Mouse (Mus musculus) kidney, adult 8-10 months (tissue): ENCODE results near the gene Cd82.

Source experiments
- DNase-seq, 2 experiments: peaks; one replicate each; pipeline ENCODE4 v3.0.0; 2022

The Cd82 gene

DNA sequence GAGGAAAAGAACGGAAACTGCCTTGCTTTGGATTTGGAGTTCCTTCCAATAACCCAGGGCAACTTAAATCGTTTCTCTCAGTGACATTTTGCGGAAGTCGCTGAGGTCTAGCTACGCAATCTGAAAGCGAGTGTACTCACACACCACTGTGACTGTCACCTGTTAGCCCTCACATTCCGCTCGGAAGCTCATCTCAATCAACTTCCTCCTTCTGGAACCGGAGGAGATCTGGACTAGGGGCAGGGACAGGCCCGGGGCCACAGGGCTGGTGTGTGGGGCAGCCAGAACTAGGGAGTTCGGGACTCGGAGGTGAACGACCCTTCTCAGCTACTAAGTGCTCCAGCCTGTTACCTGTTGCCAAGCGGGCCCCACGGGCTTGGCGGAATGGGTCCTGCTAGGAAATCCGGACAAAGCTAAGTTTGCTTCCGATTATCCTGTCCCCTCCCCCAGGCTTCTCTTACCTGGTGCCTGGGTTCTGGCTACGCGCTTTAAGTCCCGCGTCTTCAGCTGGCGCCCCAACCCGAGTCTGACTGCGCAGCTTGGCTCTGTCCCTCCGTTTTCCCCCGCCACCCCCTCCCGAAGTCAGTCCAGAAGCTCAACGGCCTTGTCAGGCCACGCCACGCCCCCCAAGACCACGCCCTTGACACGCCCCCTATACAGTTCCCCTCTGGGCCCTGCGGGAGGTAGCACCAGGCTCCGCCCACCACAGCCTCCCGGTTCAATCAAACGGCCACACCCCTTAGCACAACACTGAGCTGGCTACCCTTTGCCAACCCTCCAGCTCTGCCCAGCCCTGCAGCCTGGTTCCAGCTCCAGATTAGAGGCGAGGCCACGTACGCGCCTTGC lies 848 bp downstream of the Cd82 start:
- DNase-seq = peak; percentile 99

DNA sequence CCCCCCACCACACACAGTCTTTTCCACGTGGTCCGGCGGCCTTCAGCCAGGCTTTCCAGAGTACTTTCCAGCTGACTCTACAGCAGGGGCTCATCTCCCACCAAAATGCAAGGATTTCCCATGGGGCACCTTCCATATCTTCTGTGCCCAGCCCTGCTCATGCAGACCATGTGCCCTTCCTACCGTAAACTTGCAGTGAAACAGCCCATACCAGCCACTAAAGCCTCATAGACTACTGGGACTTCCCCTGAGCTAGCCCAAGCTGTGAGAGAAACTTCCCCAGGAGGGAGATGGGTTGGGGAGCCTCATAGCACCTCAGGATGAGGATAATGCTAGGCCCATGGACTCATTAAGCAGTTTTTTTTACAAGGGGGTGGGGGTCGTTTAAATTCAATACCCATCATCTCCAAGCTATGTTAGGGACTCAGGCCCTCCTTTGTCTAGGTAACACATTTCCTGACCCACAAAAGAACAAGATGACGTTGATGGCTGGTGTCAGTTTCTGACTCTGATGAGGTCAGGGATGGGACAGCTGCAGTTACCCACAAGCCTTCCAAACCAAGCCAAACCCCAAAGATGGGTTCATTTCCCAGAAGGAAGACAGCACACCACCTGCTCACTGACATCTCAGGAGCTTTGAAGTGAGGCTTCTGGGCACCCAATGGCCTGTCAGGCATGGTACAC lies 2.0 kb downstream of the Cd82 start:
- DNase-seq = no peak

DNA sequence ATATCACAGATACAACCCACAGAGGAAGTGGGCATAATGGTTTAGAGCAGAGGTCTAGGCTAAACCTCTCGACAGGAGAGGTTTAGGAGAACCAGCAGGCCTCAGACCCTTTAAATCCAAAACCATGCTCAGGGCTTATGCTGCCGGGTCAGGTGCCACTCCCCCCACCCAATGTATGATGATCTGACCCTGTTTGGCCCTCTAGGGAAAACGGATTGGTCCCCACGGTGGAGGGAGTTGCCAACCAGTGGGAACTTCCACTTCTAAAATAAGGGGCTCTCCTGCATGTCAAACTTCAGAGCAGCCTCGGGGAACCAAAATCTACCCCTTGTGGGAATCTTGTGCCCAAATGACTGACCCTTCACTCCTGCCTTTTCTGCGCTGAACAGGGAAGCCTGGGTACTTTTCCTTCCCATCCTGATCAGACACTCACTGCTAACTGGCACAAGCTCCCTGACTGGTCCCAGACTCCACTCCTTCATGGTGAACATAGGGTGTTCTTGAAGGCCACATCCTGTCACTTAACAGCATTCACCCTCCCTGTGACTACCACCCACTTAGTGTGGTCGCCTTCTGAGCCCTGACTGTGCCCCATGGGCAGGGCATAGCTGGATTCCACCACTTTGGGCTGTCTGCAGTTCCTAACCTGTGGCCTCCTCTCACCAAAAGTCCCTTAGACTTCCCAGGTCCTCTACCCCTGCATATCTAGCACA lies 3.6 kb downstream of the Cd82 start:
- no peak for DNase-seq

DNA sequence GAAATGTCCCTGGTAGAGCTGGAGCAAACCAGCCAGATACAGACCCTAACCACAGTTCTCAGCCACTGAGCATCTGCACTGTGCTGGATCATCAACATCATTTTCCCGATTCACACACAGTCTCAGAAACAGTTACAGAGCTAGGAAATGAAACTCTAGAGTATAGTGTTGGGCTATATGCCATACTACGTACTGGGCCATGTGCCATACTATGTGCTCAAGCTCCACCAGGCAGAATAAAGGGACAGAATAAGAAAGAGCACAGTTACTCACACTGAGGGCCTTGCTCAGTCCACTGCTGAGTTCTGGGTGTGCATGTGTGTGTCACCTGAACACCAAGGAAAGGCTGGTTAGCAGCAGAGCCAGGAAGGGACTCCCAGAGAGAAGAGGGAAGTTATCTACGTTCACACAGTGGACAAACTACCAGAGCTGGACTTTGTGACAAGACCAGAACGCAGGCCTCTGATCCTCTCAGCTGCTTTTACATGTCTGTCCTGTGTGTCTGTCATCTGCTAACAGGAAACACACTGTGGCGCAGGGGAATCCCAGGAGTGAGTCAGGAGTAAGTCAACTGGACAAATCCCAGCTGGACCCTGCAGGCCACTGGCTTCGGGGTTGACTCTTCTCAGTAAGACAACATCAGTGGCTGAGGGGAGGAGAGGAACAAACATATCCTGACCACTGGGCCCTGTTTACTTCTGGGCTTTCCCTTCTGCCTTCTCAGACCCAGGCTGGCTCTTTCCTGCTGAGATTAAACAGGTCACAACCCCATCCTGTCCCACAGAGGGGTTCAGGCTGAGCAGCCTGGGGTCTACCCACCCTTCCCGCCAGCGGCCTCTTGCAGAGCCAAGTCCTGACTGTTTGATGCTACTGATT lies 4.4 kb downstream of the Cd82 start:
- peak in 1 of 2 experiments; percentile 35 for DNase-seq

DNA sequence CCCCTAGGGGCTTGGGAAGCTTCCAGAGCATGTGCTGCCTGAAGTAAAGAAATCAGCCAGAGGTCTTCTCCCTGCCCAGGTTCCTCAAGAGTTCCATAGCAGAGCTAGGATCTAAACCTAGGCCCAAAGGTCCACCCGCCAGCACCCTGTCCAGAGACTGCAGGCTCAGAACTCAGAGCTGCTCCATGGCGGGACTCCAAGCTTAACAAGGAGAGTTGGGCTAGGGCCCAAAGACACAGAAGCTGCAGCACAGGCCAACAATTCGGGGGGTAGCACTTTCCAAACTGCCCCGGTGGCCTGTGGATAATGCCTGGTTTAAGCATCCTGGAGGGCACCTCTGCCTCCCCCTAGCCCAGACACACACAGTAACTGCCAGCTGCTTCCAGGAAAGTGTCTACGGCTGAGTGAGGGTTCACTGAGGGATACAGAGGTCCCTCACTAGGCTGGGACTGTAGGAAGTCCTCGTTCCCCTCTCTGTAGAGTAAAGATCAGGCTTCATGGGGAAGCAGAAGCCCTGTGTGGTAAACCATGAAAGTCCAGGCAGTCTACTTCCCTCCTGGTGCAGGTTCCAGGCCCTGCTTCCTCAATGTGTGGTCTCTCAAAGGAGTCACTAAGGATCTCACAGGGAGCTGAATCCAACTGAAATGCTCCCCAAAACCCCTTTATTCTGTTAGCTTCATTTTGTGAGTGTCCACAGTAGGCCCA lies 5.4 kb downstream of the Cd82 start:
- peak in 1 of 2 experiments; percentile 40 for DNase-seq

DNA sequence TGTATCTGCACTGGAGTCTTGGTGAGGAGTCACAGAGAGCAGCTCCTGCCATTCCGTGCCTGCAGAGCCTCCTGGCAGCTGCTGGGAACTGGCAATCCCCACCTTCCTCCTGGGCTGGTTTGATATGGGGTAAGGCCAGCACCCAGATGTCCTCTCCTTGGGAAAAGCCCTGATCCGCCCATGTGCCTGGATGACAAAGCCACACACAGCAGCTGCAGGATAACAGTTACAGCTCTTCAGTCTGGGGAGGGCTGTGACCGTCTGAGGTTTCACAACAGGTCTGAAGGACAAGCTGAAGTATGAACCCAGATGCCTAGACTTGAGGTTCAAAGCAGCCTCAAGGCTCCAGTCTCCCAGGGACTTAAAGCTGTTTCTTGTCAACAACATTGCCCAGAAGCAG lies 6.8 kb downstream of the Cd82 start:
- DNase-seq = no peak

DNA sequence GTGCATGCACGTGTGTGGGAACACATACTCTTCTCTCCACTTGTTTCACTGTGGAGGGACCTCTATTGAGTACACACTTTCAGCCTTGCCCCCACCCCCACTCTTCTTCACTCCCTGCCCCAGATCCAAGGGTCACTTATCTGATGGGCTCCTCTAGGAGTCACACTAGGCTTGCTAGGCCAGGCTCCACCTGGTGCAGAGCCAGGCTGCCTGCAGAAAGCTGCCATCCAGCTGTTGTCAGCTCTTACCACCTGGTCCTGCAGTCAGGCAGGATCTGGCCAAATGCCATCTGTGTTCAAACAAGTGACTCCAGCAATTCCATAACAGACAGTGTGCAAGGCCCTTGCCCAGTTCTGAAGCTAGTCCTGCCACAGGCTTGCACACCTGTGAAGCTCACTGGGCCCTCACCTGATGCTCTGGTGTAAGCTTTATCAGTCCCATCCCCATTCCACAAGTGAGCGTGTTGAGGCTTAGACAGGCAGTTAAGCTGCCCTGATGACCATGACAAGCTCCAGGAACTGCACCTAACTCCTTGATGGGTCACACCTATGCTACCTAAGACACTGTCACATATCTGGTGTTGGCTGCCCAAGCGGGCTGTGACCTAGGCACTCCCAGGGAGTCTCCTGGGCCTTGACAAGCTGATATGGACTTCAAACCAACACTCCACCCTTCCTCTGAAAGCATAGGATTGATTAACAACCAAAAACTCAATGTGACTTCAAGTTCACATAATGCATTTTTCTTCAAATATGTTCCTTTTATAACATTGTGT lies 7.9 kb downstream of the Cd82 start:
- peak; percentile 80 to 86 for DNase-seq

DNA sequence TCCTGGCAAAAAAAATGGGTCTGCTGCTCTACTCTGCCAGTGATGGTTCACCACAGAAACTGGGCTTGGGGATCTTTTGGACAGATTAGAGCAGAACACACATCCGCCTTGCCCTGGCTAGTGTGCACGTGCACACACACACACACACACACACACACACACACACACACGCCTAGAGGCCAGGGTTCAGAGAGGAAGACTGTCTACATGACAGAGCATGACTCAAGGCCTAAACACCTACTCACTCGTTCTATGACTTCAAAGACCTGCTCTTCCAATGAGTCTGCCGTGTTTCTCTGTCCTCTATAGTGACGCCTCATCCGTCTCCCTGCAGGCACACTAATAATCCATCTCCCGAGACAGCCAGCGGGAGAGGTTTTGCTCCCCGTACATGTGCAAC lies 8.6 kb downstream of the Cd82 start:
- no peak for DNase-seq

DNA sequence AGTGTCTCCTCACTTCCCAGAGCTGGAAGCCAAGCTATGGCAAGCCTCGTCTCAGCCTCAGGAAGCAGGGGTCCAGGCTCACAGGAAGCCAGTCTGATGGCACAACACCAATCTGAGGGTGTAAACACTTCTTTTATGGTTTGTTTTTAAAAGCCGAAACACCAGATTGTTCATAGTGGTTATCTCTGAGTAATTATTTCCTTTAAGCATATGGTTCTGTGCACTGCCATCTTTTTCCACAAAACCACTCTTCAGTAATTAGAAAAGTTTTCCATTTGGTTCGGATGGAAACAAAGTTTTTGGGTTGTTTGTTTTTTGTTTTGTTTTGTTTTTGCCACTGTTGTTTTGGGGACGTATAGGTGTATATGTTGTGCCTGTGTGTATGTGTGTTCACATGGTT lies 9.9 kb downstream of the Cd82 start:
- DNase-seq = no peak

DNA sequence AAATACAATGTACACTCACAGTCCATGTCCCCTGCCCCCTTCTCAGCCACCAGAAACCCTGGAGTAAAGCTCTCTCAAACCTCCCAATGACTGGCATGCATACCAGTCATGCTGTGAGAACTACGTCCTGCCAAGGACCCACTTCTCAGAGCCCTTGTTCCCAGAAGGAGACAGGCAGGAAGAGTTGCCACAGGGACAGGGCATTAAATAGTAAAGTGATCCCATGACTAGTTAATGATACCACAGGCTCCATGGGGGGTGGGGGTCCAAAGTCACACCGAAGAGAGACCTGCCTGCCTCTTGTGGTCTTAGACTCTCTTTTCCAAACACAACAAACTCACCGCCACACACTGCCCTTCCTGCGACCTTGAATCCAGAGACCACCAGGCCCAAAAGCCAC lies 10.4 kb downstream of the Cd82 start:
- peak; percentile 76 to 84 for DNase-seq

DNA sequence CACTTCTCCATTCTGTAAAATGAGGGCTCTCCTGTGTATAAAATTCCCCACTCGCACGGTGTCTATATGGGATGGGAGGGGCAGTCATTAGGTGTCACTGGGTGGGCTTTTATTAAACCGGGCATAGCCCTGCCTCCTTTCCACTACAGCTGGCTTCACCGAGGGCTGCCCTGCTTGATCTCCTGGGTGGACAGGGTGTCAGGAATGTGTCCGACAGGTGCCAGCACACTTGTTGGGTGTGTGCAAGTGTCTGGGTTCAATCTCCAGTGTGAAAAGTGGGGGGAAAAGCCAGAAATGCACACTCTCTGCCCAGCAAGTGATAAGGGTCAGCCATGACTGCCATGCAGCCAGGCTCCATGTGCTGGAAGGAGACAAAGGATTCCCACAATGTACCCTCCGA lies 10.9 kb downstream of the Cd82 start:
- no peak for DNase-seq

DNA sequence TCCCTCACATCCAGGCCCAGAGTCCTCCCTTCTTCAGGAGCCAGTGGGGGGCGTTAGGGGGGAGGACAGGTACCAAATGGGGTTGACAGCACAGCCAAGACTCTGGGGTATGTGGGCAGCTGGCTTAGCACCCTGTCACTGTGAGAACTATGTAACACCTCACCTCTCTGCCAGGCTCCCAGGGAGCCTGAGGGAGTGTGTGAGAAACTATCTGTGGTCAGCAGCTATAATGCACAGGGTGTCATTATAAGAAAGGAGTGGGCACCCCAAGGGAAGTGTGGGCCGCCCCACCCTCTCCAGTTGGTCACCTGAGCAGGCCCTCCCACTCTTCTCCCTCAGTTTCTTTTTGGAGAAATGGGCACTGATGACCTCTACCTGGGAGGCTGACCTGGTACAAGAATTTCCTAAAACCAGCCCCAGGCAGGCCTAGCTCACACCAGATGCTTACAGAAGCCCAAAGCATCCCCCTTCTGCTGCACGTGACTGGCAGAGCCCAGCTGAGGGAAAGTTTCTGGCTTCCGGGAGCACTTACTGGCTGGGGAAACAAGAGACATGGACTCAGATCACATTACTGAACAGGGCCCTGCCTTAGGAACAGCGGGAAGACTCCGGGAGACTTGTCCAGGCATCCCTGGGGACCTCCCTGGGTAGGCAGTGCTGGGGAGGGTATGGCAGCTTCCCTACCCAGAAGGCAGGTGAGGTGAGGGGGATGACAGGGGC lies 11.6 kb downstream of the Cd82 start:
- peak; percentile 54 to 65 for DNase-seq

DNA sequence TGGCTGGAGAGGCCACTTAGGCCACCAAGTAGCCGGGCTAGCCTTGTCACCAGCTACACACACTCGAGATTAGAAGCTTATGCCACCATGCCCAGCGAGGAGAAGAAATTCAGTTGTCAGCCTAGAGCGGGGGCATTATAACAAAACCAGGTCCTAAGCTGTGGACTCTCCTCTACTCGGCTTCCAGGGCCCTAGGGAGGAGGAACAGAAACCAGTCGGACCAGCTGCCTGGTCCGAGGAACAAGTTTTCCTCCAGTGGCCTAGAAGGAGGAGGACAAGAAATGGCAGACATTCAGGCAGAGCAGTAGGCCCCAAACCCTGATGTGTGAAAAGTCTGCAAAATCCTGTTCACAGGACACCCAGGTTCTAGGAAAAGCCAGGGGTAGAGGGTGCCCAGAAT lies 12.2 kb downstream of the Cd82 start:
- no peak for DNase-seq

DNA sequence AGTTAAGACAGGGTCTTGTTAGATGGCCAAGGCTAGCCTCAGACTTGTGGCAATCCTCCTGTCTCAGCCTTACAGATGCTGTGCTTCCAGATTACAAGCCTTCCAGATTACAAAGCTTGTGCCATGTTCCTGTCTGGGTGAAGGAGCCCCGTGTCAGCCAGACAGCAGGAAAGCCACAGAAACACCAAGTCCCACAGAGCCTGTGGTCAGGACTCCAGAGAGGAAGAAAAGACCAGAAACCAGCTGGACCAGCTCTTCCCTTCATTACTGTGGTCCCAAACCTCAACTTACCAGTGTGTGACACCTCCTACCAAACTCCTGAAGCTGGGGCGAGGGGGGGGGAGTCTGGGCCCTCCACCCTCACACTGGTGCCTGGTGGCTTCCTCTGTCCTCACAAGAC lies 13.3 kb downstream of the Cd82 start:
- no peak for DNase-seq

DNA sequence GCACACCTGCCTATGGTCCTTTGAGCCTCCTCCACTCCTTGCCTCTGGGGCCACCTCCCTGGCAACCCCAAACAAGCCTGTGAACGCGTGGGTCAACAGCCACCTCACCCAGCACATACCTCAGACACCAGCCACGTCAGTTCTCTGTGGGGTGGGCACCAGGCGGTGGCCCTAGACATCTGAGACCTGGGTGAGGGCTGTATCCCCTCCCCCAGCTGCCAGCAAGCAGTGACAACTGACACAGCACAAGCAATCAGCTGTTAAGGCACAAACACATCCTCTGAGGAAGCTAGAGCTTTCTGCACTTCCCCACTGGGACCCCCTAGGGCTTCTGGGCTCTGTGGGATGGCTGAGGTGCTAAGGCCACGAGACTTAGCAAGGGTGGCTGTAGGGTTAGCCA lies 14.2 kb downstream of the Cd82 start:
- DNase-seq = no peak

DNA sequence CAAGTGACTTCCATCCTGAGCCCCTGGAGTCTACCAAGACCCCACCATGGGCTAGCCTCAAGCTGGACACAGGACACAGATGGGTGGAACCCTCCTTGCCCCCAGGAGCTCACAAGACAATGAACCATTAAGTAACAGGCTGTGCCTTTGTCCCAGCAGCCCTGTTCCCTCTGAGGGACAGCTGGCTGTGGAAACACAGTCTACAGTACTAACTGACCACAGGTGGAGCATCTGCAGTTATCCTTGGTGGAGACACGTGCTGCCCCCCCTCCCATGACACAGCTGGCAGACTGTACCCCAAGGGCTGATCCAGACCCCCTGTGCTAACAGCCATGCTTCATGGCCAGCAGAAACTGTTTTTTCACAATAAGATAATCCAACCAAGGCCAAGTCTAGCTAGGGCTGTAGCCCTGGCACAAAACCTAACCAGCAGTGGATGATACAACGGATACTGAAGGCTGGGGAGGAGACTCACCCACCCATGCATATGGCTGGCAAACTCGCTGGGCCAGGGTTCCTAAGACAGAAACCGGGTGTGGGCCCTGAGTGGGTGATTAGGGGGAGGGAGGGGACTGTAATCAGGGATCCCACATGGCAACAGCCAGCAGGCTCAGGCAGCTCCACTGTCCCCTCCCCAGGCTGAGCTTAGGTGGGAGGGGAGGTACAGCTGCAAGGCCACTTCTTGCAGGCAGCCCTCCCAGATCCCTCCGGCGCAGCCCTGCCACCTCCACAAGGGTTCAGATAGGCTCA lies 15.3 kb downstream of the Cd82 start:
- DNase-seq = no peak

DNA sequence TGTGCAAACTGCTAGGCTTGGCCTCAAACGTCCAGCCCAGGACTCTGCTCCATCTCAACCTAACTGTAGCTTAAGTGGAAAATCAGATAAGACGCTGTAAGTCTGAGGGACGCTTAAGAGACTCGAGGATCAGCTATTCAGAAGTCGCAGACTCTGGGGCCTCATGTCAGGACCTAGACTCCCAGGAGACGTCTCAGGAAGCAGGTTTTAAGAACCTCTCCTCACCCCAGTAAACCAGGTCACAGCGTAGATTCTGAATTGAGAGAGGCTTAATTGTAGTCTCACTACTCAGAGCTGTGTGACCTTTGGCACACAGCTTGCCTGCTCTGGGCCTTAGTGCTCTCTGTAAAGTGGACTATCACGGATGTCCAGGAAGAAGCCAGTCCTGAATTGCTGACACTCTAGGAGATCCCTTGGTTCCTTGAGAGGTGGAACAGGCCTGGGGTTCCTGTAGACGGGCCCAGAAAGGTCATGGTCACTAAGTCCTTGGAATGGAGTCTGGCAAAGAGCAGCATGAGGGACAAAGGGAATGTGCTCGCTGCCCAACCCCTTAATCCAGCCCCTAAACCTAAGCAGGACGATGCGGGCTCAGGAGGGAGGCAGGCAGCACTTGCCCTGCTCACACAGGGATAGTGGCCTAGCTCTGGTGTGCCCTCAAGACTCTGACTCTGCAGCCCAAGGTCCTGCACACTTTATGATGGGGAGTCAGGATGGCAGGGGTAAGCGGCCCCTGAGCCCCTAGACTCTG lies 16.2 kb downstream of the Cd82 start:
- peak in 1 of 2 experiments; percentile 64 for DNase-seq

DNA sequence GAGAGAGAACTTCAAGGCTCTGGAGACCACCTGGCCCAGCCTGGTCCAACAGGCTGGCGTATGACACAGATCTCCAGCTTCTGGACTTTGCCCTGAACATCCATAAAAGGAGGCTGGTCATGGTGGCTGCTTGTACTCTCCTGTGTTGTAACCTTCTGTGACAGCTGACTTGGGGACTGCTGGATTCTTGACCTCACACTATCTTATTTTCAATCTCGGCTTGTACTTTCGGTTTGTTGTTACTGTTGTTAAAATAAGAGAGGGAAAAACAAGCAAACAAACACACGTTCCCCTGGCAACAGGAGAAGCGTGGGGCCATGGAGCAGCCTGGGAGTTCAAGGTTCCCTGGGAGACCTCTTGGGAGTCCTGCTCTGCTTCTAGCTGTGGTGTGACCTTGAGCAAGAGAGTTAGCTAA lies 17.7 kb downstream of the Cd82 start:
- DNase-seq = peak; percentile 42 to 55

DNA sequence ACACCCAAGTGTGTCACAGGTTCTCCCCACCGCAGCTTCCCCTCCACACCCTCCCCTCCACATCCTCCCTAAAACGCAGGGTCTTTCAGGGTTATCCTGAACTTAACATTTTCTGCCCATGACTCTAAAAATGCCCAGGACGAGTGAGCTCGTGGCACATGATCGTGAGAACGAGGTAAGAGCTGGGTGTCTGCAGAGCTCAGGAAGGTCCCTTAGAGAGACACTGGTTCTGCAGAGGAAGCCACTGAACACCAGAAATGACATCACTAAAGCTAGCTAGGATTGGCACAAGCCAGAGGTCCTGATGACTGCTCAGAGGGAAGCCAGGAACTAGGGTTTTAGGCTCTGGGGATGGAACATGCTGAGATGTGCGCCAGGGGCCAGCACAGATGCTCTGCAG lies 18.7 kb downstream of the Cd82 start:
- no peak for DNase-seq
